Mouse (Mus musculus) hindbrain, embryonic 14.5 days (tissue): Measurements from ENCODE around the gene Ggta1. TPM values are rescaled to one million over a fixed set of nuclear protein-coding genes. Genes with fewer than 3 reads are reported as not detected.
A peak's percentile ranks its signal among the peaks of the same experiment; 100 is the strongest.

Experiments
- ATAC-seq: fragments of 200-750 bp; cut with Nextera tagmentation; 2 replicates; pipeline ENCODE4 v1.8.0; 2017; ENCODE audit warnings: moderate number of reproducible peaks, mild to moderate bottlenecking, moderate TSS enrichment, moderate library complexity; ENCODE audit not compliant: low FRiP score
- DNase-seq: peaks from one replicate; pipeline ENCODE4 v3.0.0-alpha.2; 2015; ENCODE audit warnings: low spot score
- H3K27ac ChIP-seq: fragments of 300-500 bp; sonication (generic); 2 replicates; pipeline ENCODE4 v1.5.1; 2014; ENCODE audit warnings: mild to moderate bottlenecking, moderate library complexity
- H3K27me3 ChIP-seq: fragments of 300-500 bp; sonication (generic); 2 replicates; pipeline ENCODE4 v1.6.1; 2014; ENCODE audit warnings: mild to moderate bottlenecking, low read length, mixed read lengths; ENCODE audit not compliant: control insufficient read depth, insufficient read depth
- H3K36me3 ChIP-seq: fragments of 300-500 bp; sonication (generic); replicated peaks from 2 replicates; pipeline ENCODE4 v1.6.1; 2014; ENCODE audit not compliant: control insufficient read depth, insufficient read depth
- H3K4me1 ChIP-seq: fragments of 300-500 bp; sonication (generic); replicated peaks from 2 replicates; pipeline ENCODE4 v1.6.1; 2014; ENCODE audit warnings: antibody characterized with exemption, low read length, mixed read lengths; ENCODE audit not compliant: control insufficient read depth, insufficient read depth
- H3K4me2 ChIP-seq: fragments of 300-500 bp; sonication (generic); replicated peaks from 2 replicates; pipeline ENCODE4 v1.6.1; 2014; ENCODE audit warnings: mild to moderate bottlenecking, moderate library complexity
- H3K4me3 ChIP-seq: fragments of 300-500 bp; sonication (generic); replicated peaks from 2 replicates; pipeline ENCODE4 v1.5.1; 2014; ENCODE audit warnings: mild to moderate bottlenecking, low read length
- H3K9ac ChIP-seq: fragments of 300-500 bp; sonication (generic); 2 replicates; pipeline ENCODE4 v1.6.1; 2014
- H3K9me3 ChIP-seq: fragments of 300-500 bp; sonication (generic); 2 replicates; pipeline ENCODE4 v1.6.1; 2016; ENCODE audit warnings: low read length; ENCODE audit not compliant: control insufficient read depth
- WGBS: fragments of 180-500 bp; shearing (Covaris S2); extraction: QIAGEN DNeasy Blood & Tissue Kit; methylation state at CpG from one replicate; pipeline ENCODE4 v1.1.7; 2014; 5-methylcytosine and 5-hydroxymethylcytosine counted together
- polyA plus RNA-seq: library from polyadenylated mRNA; unstranded; fragments of >200 nt; fragmentation: Nextera tagmentation; extraction: Ambion mirVana; gene quantifications from 2 replicates; pipeline ENCODE4 v1.2.1, GENCODE M21; 2014

Gene Ggta1
- polyA plus RNA-seq, 1 experiment from 2014 or later = 8.4 TPM

DNA sequence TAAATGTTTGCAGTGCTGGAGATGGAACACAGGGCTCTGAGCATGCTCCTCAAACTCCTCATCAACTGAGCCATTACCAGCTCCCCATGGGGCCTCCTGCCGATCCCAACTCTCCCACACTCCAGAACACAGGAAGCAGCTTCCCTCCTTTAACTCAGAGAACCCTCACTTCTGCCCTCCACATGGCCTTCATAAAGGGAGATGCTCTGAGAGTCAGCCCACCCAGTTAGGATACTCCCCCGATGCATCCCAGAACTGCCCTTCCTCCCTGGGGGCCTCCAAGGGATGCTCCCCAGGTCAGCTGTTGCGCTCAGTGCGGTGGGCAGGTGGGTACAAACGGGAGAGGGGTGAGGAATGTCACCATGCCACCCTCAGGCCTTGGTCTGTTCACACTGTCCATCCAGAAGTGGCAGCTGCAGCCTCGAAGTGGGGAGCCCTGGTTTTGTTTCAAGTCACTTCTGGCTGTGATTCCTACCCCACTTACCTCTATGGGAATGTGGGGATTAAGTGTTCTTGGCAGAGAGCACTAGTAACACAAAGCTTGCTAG lies 28.4 kb downstream of the Ggta1 start:
- Histone ChIP-seq H3K36me3 (no peaks in the 10 kb centered on the region), H3K4me1 (no peaks in the 10 kb centered on the region), H3K4me3 (no peak overlapping the region), H3K9ac (no peak overlapping the region), H3K9me3 (no peaks in the 10 kb centered on the region), H3K27me3 (no peaks in the 10 kb centered on the region), H3K27ac (no peak overlapping the region), H3K4me2 (no peak overlapping the region)
- DNase-seq (no peak), ATAC-seq (no peak)
- WGBS = 74% methylated on average over 6 of the region's 6 CpGs

DNA sequence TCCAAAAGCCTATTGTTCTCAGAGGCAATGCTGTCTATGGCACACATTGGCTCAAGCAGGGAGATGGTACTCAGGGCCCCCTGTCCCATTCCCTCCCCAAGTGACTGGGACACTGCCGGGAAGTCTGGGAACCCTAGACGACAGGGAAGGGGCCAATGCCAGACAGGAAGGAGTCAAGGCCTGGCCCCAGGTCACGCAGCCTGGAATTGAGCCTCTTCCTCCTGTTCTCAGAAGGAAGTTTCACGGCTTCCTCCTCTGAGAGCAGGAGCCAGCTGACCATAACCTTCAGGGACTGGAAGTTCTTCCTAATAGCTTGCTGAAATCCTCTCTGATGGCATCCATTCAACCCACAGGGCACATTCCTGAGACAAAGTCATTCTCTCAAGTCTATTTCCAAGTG lies 29.6 kb downstream of the Ggta1 start:
- H3K27me3 ChIP-seq = no peaks in the 10 kb centered on the region
- no peaks in the 10 kb centered on the region for H3K4me1 ChIP-seq
- H3K4me3 ChIP-seq = no peak overlapping the region
- ATAC-seq (no peak), DNase-seq (no peak)
- no peaks in the 10 kb centered on the region for H3K36me3 ChIP-seq
- H3K27ac ChIP-seq = no peak overlapping the region
- no peaks in the 10 kb centered on the region for H3K9me3 ChIP-seq
- WGBS = 63% methylated on average over 4 of the region's 4 CpGs
- H3K4me2 ChIP-seq = no peak overlapping the region
- no peak overlapping the region for H3K9ac ChIP-seq

DNA sequence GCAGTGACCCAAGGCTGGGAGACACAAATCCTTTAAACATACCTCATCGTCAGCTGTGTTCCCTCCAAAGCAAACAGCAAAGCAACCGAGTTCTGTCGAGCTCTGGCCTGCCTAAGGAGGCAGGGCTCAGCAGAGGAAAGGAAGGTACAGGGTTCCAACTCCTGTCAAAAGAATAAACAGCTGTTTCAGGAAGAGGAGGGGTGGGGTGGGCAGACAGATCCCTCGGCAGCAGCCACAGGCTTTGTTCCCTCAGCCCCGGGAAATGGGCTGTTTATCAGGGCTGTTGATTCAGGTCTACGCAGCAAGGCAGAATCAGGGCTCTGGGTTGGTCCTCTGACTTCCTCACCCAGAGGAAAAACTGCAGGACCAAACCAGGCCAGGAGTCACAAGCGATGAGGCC lies 30.6 kb downstream of the Ggta1 start:
- DNase-seq (no peak), ATAC-seq (no peak; the same call in 1 of the 2 replicates)
- Histone ChIP-seq H3K4me2 (peak overlapping the region; percentile 15; the same call in 1 of the 2 replicates), H3K36me3 (no peaks in the 10 kb centered on the region), H3K4me3 (no peak overlapping the region), H3K9ac (0 out of 2 replicates have a peak overlapping the region, but pooled peaks have one; percentile 29), H3K4me1 (no peaks in the 10 kb centered on the region), H3K9me3 (no peaks in the 10 kb centered on the region), H3K27ac (no peak overlapping the region), H3K27me3 (no peaks in the 10 kb centered on the region)
- WGBS = 35% methylated on average over 7 of the region's 7 CpGs

DNA sequence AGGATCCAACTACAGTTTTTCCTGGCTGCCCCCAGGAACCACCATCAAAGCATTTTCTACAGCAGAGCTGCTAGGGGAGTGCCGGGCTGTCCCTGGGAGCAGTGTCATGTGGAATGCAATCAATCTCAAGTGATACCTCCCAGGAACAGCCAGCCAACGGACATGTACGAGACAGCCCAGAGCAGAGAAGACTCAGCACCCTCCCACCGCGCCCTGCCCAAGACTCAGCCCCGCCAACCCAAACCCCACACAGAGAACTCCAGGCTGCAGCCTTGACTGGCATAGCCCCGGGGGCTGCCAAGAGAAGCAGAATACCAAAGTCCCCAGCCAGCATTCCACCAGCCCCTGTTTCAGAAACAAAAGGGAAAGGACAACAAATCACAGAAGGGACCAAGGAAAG lies 31.0 kb downstream of the Ggta1 start:
- ATAC-seq = no peak
- H3K4me2 ChIP-seq = peak overlapping the region; percentile 15; the same call in 1 of the 2 replicates
- DNase-seq = no peak
- H3K4me3 ChIP-seq = no peak overlapping the region; the same call in 1 of the 2 replicates
- H3K27ac ChIP-seq = no peak overlapping the region
- no peaks in the 10 kb centered on the region for H3K36me3 ChIP-seq
- 36% methylated on average over 7 of the region's 7 CpGs for WGBS
- no peaks in the 10 kb centered on the region for H3K4me1 ChIP-seq
- 0 out of 2 replicates have a peak overlapping the region, but pooled peaks have one; percentile 29 for H3K9ac ChIP-seq
- no peaks in the 10 kb centered on the region for H3K27me3 ChIP-seq
- no peaks in the 10 kb centered on the region for H3K9me3 ChIP-seq

DNA sequence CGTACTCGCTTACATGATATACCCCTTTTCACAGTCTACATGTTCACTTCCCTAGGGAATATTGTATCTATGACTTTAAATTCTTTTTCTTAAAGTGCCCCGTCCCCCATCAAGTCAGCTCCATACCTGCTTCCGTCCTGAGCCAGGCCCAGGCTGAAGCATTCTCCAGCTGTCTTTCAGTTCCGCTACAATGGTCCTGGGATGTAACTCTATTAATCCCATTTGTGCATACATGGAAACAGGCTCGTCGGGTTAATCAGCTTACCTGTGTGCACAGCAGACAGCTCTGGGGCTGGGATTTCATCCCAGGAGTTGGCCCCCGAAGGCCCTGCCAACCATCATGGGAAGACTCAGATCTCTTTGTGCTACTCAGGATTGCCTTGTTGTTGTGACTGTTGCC lies 32.2 kb downstream of the Ggta1 start:
- DNase-seq (no peak), ATAC-seq (no peak)
- 82% methylated on average over 8 of the region's 8 CpGs for WGBS
- no peaks in the 10 kb centered on the region for H3K9me3 ChIP-seq
- no peak overlapping the region for H3K4me3 ChIP-seq
- no peaks in the 10 kb centered on the region for H3K27me3 ChIP-seq
- no peaks in the 10 kb centered on the region for H3K36me3 ChIP-seq
- H3K4me1 ChIP-seq = no peaks in the 10 kb centered on the region
- H3K27ac ChIP-seq = no peak overlapping the region
- H3K9ac ChIP-seq = no peak overlapping the region
- H3K4me2 ChIP-seq = no peak overlapping the region

DNA sequence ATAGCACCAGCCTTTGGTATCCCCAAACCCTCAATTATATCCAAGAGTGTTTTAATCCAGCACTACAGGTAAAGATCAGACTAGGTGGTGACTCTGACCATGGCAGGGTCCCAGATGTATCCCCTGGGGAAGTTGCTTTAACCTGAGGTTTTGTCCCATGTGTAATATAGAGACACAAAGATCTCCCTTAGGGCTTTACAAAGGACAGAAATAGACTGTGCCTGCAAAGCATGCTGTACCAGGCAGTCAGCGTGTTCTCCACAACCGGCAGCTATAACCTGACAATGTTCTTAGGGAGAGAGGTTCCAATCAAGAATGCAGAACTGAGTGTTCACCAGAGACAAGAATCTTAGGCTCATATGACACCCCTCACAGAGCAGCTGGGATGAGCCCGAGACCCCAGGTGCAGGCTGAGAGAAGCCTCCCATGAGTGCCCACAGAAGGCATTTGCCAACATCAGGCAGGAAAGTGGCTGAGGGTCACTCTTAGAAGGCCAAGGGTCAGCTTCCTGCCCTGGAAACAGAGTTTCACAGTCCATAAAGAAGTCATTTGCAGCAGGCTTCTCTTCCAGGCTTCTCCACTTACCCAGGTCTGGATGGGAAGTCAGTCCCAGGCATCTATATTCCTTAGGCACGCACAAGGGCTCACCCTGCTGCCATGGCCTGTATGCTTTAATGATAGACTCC lies 34.3 kb downstream of the Ggta1 start:
- Histone ChIP-seq H3K4me3 (no peak overlapping the region), H3K36me3 (no peaks in the 10 kb centered on the region), H3K9me3 (no peaks in the 10 kb centered on the region), H3K9ac (no peak overlapping the region), H3K27ac (no peak overlapping the region), H3K4me2 (no peak overlapping the region), H3K27me3 (no peaks in the 10 kb centered on the region), H3K4me1 (no peaks in the 10 kb centered on the region)
- WGBS = 83% methylated on average over 4 of the region's 4 CpGs
- DNase-seq = no peak
- ATAC-seq = no peak

DNA sequence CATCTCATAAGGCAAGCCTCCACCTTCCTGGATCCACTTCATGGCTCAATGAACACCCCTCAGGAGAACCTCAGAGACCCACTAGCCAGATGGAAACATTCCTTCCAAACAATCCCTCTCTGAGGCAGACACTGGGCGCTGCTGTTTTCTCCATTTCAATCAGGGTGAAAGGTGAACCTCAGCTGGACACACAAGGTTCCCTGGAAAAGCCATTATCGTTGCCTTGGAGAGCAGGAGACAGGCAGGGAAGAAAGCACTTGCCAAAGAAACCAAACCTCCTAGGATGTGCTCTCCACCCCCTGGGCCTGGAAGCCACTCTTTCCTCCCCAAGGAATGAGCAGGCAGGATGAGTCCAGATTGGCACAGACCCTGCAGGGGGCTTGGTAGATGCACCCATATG lies 35.5 kb downstream of the Ggta1 start:
- Histone ChIP-seq H3K9ac (no peak overlapping the region), H3K4me2 (no peak overlapping the region), H3K9me3 (no peaks in the 10 kb centered on the region), H3K27ac (no peak overlapping the region), H3K4me1 (no peaks in the 10 kb centered on the region), H3K36me3 (no peaks in the 10 kb centered on the region), H3K27me3 (no peaks in the 10 kb centered on the region), H3K4me3 (no peak overlapping the region)
- ATAC-seq = no peak
- DNase-seq = no peak
- 27% methylated on average over 2 of the region's 2 CpGs for WGBS

DNA sequence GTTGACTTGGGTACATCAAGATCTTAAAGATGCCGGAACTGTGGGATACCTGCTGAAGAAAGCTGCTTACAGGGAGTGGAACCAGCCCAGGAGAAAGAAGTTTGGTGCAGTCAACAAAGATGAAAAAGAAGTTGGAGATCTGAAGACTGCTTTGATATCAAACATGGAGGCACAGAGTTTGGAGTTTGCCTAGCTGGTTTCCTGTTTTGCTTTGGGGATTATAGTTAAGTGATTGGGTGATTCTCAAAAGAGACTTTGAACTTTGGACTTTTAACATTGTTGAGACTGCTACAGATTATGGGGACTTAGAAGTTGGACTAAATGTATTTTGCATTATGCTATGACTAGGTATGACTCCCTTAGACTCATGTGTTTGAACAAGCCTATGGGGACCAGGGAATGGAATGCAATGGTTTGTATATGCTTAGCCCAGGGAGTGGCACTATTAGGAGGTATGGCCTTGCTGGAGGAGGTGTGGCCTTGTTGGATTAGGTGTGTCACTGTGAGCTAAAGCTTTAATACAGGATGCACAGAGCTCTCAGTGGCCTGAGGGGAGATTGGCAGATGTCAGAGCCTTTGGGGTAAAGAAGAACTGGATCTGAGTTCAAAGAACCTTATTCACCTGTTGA lies 39.2 kb downstream of the Ggta1 start:
- H3K9me3 ChIP-seq = 0 out of 2 replicates have a peak, but pooled peaks cover 6% of the 10 kb centered on the region
- no peak for ATAC-seq
- no peaks in the 10 kb centered on the region for H3K4me1 ChIP-seq
- no peaks in the 10 kb centered on the region for H3K36me3 ChIP-seq
- H3K9ac ChIP-seq = no peak overlapping the region
- H3K27ac ChIP-seq = no peak overlapping the region
- no peak for DNase-seq
- no peak overlapping the region for H3K4me2 ChIP-seq
- no peaks in the 10 kb centered on the region for H3K27me3 ChIP-seq
- H3K4me3 ChIP-seq = no peak overlapping the region
- 94% methylated on average over 1 of the region's 1 CpGs for WGBS

DNA sequence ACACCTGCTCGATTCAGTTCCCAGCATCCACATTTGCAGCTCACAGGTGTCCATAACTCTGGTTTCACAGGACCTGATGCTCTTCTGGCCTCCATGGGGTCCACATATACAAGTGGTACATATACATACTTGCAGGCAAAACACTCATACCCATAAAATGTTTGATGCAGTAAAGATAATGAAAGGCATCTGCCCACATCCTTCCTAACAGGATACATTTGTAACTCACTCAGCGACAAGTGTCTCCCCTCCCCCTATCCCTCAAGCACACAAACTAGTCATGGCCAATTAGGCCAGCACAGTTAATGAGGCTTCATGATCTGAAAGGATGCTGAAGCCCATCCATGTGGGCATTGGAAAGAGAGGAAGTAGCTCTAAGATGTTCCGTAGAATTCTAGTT lies 40.6 kb downstream of the Ggta1 start:
- no peaks in the 10 kb centered on the region for H3K4me1 ChIP-seq
- 97% methylated on average over 3 of the region's 3 CpGs for WGBS
- H3K27ac ChIP-seq = no peak overlapping the region
- no peaks in the 10 kb centered on the region for H3K27me3 ChIP-seq
- 0 out of 2 replicates have a peak, but pooled peaks cover 7% of the 10 kb centered on the region for H3K9me3 ChIP-seq
- no peak overlapping the region for H3K4me3 ChIP-seq
- DNase-seq = no peak
- no peaks in the 10 kb centered on the region for H3K36me3 ChIP-seq
- no peak overlapping the region for H3K4me2 ChIP-seq
- H3K9ac ChIP-seq = no peak overlapping the region
- no peak for ATAC-seq
